Mouse (Mus musculus) urinary bladder, postnatal 4 days (tissue): ENCODE measurements around the gene Erc2.
"Not testable (repeated sequence)": the region's sequence is repeated elsewhere in the genome, so short reads cannot be mapped to it uniquely, and the experiment has no call there.

ENCODE experiments used
- DNase-seq, 2 experiments: peaks; one replicate each; pipeline ENCODE4 v3.0.0; 2021 to 2022; ENCODE audit warnings: low spot score in 2 of 2

Gene Erc2

DNA sequence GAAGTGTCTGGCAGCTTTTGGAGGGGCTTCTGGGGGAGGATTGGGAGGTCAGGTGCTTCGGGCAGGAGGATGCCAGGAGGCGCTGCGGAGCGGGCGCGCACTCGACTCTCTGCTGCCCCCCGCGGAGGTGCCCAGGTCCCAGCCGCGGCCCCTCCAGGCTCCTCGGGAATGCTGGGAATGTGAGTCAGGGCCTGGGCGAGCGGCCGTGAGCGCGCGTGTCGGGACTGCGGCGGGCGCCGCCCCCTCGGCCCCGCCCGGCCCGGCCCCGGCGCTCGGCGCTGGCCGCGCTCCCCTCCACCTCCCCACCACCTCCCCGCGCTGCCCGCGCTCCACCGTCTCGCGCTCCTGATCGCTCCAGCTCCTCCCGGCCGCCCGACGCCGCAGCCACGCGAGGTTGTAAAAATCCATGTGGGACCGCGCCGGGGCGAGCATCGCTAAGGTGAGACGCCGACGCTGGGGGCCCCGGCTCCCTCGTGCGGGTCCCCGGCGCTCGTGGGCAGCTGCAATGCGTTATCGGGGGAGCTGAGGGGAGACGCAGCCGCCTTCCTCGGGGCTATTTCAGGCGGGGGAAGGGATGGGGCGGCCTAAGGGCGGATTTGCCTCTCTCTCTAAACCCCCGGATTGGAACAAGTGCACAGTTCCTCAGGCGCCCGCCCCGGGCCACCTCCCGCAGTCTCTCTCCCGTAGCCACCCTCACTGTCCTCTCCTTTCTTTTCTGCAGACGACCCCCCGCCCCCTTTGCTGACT, at the start of gene Erc2:
TSS of gene Erc2 (plus strand) at position 253 of the 747 bp plus-strand sequence.
- peak; percentile 55 to 74 for DNase-seq

DNA sequence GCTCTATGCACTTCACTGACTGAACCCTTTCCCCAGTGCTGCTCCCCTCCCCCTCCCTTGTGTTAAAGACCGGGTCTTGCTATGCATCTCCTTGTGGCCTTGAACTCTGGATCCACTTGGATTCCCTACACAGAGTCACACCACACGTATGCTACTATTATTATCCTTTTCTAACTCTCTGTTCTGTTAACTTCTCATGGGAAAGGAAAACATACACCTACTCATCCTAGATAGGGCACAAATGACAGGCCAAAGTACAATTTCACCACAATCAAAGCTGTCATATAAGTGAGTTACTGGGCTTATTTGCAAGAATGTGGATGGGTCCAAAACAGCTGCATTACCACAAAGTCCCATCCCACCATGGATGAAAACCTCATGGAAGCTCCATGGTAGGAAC, 43.8 kb upstream of the Erc2 start:
- no peak for DNase-seq

DNA sequence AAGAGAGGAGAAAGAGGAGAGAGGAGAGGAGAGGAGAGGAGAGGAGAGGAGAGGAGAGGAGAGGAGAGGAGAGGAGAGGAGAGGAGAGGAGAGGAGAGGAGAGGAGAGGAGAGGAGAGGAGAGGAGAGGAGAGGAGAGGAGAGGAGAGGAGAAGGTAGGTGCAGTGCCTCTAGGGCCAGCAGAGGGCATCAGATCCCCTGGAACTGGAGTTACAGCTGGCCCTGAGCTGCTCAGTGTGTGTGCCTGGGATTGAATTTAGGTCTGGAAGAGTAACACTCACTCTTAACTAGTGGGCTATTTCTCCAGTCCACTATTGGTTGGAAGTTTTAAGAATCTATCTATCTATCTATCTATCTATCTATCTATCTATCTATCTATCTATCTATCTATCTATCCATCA, 32.6 kb upstream of the Erc2 start:
- not testable (repeated sequence) for DNase-seq

- DNase-seq, result no peak
These were observed 30.1 kb upstream of the Erc2 start for GRCm38 (mm10) chr14:27592163-27592562.

- peak; percentile 64 to 83 for DNase-seq
These were observed 26.0 kb upstream of the Erc2 start for GRCm38 (mm10) chr14:27596265-27596664.

- no peak for DNase-seq
These were observed 20.1 kb upstream of the Erc2 start for GRCm38 (mm10) chr14:27602136-27602535.

- no peak for DNase-seq
These were observed 14.8 kb upstream of the Erc2 start for GRCm38 (mm10) chr14:27607419-27607818.

- no peak for DNase-seq
These were observed 8.5 kb upstream of the Erc2 start for GRCm38 (mm10) chr14:27613766-27614165.

- no peak for DNase-seq
These were observed 4.9 kb upstream of the Erc2 start for GRCm38 (mm10) chr14:27617286-27617685.

DNA sequence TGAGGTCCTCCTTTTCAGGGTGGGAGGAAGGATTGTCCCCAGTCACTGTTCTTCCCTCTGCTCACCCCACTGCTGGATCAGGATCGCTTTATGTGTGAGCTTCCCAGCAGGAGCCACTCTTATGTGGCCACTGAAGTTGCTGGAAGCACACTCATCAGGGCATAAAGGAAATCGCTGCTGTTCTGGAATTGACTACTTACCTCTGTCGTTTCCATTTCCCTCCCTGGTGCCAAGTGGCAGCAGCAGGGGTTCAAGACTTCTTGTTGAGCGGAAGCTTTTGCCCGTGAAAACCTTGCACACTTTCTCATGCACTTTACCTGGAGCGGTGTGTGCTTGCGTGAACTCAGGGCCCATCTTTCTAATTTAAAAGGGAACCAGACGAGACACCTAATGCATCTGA, 652 bp upstream of the Erc2 start:
- DNase-seq, result no peak

DNA sequence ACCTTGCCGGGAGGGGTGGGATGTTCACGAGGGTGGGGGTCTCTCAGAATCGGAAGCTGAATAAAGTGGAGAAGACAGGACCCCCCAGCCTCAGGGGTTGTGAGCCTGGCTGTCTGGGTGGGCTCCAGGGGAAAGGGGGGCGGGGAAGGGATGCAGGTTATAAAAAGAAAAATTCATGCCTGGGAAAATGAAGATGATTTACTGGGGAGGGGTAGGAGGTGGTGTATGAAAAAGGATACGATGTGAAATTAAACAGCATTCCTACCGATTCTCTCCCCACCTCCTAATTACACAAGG, 643 bp downstream of the Erc2 start:
- no peak for DNase-seq

GRCm38 (mm10) chr14:27623368-27623767, 1.1 kb downstream of the Erc2 start:
- peak in 1 of 2 experiments; percentile 20 for DNase-seq

GRCm38 (mm10) chr14:27628701-27629100, 6.5 kb downstream of the Erc2 start:
- DNase-seq, result no peak

DNA sequence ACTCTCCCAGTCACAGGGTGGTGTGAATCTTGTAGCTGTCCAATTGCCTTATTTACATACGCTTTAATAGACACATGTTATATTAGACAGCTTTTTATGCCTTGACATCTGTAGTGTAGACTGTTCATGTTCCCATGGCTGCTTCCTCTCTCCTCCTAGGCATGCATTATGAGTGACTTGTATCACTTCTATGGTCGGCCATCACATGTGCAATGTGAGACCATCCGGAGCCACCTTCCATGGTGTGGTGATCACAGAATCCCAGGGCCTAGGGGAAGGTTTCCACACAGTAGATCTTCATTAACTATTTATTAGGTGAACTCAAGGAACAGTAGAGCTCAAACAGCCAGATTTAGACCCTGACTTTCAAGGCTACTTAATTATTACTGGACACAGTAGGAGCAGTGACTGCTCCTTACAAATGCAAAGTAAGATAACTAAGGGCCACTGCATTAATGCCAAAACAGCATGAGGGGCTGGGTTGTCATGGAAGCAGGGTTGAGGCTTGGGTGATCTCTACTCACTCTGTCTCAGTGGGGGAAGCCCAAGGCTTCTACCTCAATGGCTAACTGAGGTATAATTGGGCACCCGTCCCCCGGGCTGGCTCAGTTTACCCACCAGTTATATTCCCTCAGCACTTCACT, 7.3 kb downstream of the Erc2 start:
- DNase-seq, result no peak

DNA sequence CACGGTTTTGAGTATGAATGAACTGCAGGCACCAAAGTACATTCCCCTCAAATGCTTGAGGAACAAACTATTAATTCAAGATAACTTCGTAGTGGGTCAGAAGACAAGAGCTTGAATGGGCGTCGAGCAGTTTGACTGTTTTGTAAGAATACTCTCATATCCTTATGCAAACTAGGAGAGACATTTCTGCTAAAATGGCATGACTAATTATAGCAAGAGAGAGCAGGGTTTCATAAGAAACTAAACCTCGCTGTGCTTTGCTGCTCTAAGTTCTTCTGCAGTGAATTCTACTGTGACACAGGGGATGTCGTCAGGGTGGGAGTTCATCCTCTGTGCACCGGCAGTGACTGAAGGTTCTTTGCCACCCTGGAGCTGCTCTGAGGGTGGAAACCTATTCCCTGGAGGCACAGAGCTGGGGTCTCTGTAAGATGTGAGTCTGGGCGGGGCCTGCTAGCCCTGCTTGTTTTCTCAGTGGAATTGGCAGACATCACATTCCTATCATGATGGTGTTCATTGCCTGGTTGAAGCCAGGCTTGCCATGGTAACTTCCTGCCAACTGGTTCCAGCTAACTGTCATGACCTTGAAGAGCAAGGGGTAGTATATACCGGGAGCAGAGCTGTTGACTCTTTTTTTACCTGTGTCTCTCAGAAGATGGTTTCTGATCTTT, 8.9 kb downstream of the Erc2 start:
- DNase-seq, result no peak

DNA sequence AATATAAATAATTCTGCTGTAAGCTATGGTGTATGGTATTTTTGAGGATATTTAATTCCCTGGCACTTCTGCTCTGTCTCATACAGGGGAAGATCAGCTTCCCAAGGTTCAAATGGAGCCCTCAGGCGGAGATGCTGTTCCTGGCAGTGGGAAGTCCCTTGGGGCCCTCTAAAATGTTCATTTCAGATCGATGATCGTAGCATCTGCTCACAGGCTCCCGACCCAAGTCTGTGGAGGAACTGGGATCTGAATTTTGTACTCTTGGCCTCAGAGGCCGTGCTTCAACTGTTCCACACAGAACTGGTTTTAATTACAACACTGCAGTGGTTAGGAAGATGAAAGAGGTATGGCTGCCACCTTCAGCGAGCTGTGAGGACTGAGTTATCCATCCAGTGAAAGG, 12.5 kb downstream of the Erc2 start:
- no peak for DNase-seq

DNA sequence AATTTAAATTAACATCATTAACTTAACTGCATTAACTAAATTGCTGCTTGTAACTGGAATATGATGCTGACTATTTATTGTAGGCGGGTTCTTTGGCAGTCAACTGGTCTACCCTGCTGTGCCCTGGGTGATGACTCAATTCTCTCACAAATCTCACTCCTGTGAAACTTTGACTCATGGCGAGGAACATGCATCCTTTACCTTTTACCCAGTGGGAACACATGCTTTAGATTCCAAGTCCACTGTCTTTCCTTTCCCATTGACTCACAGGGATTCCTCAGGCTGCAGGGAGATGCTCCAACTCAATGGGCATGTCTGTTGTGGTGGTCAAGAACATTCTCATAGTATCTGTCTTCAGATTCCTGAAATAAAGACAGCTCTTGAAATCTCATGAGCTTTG, 14.3 kb downstream of the Erc2 start:
- DNase-seq, result no peak

GRCm38 (mm10) chr14:27641382-27641781, 19.2 kb downstream of the Erc2 start:
- no peak for DNase-seq

DNA sequence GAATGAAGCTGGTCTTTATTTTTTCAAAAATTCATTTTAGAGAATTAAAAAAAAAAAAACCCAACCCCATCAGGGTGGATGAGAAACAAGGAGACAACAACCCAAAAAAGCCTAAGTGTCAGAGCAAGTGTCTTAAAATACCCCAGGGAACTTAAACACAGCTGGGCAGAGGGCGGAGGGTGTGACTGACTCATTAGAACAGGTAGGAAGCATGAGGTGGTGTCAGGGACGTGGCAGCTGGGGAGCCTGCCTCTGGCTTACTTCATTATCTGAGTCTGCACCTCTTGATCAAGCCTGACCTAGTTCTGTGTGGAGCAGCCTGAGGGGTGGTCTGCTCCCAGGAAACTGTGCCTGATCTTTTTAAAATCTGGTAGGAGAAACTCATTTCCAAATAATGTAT, 20.8 kb downstream of the Erc2 start:
- no peak for DNase-seq

DNA sequence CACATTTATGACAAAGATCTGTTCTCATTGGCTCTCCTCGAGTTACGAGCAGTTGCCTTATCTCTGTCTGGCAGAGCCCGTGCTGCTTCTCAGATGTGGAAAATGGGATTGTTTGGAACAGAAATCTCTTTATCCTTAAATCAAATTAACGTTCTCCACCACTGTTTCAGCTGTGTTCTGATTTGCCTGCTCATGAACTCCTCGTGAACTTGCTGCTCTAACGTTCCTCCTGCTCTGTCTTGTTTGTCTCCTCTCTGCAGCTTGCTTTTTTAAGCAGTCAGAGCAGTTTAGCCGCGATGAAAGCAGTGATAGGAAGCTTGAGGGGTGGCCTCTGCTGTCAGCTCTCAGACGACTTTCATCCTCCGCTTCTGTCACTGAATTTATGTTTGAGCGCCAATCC, 32.4 kb downstream of the Erc2 start:
- DNase-seq, result no peak

DNA sequence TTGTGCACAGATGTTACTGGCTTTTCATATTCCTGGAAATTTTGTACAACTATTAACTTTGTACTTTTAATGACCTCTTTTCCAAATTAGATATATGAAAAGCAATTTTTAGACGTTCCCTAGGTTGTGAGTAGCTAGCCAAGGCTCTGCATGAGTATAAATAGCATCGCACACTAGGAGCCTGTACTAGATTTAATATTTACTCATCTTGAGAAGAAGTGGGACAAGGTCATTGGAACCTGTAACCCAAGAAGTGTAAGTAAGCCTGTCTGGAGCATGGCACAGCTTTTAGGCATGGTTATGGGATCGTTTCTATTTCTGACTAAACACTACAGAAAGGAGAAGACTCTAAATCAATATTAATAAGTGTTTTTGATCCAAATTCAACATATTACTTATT, 36.4 kb downstream of the Erc2 start:
- no peak for DNase-seq

DNA sequence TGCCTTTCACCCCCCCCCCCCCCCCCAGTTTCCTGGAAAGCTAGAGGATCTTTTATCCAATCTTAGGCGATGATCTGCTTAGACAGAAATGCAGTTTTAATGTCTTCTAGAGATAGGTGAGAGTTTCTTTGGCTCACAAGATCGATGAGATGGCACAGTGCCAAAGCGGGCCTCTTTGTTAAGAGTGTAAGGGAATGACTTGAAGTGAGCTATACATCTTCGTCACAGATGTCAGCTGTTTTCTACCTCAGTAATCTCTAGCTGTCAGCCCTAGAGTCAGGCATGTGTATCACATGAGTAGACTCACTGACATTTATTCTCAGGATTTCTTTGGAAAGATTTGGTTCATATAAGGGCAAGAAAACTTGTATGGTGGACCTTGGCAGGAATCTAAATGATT, 39.2 kb downstream of the Erc2 start:
- no peak for DNase-seq

DNA sequence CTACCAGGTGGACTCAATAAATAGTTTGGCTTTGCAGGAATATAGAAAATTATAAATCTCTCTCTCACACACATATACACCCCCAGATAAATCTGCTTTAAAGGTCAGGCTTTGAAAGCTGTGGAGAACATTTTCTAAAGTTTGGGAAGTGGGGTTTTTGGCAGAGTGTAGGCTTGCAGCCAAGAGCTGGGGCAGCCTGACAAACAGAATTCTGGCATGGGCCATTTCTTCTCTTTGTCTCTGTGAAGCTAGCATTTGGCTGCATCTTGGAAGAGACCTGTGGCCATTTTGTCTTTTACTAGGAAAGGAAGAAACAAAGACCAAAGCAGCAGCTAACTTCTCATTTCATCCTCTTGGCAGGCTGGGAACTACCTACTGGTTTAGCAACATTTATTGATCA, 40.0 kb downstream of the Erc2 start:
- no peak for DNase-seq
